Mouse (Mus musculus) lung, adult 2 months (tissue): ENCODE data around the gene Nox1. TPM values are rescaled to one million over a fixed set of nuclear protein-coding genes. Genes with fewer than 3 reads are reported as not detected.

ENCODE experiments used
- DNase-seq: peaks from one replicate; pipeline ENCODE4 v3.0.0; 2022
- H3K4me1 ChIP-seq: fragments of 200-500 bp; 2 replicates; pipeline ENCODE4 v1.6.1; 2011; ENCODE audit warnings: low read length; ENCODE audit not compliant: control insufficient read depth, insufficient read depth
- H3K4me3 ChIP-seq: fragments of 200-500 bp; replicated peaks from 2 replicates; pipeline ENCODE3; 2011; ENCODE audit warnings: low read depth, mild to moderate bottlenecking, control low read depth, low read length; ENCODE audit errors: extremely low read depth
- CTCF ChIP-seq: fragments of 200-500 bp; IDR thresholded peaks from 2 replicates; pipeline ENCODE4 v1.5.1; 2011; ENCODE audit warnings: mild to moderate bottlenecking, low read length, control low read depth; ENCODE audit not compliant: insufficient read depth
- POLR2A ChIP-seq: fragments of 200-500 bp; IDR thresholded peaks from 2 replicates; pipeline ENCODE4 v1.6.1; 2011; ENCODE audit warnings: low read depth, mild to moderate bottlenecking, control low read depth, low read length, borderline replicate concordance; ENCODE audit errors: extremely low read depth
- WGBS: fragments of 180-500 bp; shearing (Covaris S2); methylation state at CpG from one replicate; pipeline ENCODE4 v1.1.7; 2018; 5-methylcytosine and 5-hydroxymethylcytosine counted together
- polyA plus RNA-seq: library from polyadenylated mRNA; depleted of rRNA; stranded (reverse); fragments of >200 nt; gene quantifications from 2 replicates; pipeline ENCODE4 v1.2.3, GENCODE M21; 2012

Nox1 gene
- polyA plus RNA-seq, 1 experiment: 0.15 TPM

DNA sequence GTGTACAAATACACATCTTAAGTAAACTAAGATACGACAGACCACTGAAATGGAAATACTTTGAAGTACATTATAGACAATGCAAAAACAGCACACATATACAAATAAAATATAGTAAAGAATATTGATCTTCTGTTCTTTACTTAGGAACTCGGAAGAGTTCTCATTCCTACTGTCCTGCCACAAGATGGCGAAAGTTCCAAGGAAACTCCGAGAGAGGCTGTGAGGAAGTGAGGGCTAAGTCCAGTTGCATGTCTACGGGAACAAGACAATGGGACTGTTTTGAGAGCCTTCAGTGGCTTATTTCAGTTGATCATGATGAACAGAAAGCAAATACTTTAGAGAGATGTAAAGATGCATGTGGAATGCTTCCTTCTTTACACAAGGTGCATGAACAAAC lies 89.5 kb downstream of the Nox1 start:
- peak; percentile 14; the same call in 1 of the 2 replicates for TF ChIP-seq CTCF
- TF ChIP-seq POLR2A: no peak
- H3K4me1 ChIP-seq: no peaks in the 10 kb centered on the region
- DNase-seq: no peak

GRCm38 (mm10) chrX:134128549-134128948 lies 93.2 kb downstream of the Nox1 start:
- Histone ChIP-seq H3K4me1 (no peaks in the 10 kb centered on the region), H3K4me3 (no peak overlapping the region)
- WGBS: 66% methylated on average over 3 of the region's 3 CpGs
- no peak for TF ChIP-seq POLR2A
- TF ChIP-seq CTCF: no peak
- no peak for DNase-seq

More for the DNA sequence above, 89.5 kb downstream of the Nox1 start:
- H3K4me3 ChIP-seq: no peak overlapping the region
- 41% methylated on average over 5 of the region's 5 CpGs for WGBS

GRCm38 (mm10) chrX:134116417-134116816 lies 105.3 kb downstream of the Nox1 start:
- DNase-seq: no peak
- no peak for TF ChIP-seq CTCF
- no peak for TF ChIP-seq POLR2A
- Histone ChIP-seq H3K4me3 (no peak overlapping the region), H3K4me1 (no peaks in the 10 kb centered on the region)
- 48% methylated on average over 3 of the region's 3 CpGs for whole genome bisulfite sequencing

GRCm38 (mm10) chrX:134111767-134112166 lies 110.0 kb downstream of the Nox1 start:
- H3K4me1 ChIP-seq: no peaks in the 10 kb centered on the region
- H3K4me3 ChIP-seq: no peak overlapping the region
- DNase-seq: no peak
- 63% methylated on average over 3 of the region's 3 CpGs for WGBS
- no peak for TF ChIP-seq CTCF
- TF ChIP-seq POLR2A: no peak

DNA sequence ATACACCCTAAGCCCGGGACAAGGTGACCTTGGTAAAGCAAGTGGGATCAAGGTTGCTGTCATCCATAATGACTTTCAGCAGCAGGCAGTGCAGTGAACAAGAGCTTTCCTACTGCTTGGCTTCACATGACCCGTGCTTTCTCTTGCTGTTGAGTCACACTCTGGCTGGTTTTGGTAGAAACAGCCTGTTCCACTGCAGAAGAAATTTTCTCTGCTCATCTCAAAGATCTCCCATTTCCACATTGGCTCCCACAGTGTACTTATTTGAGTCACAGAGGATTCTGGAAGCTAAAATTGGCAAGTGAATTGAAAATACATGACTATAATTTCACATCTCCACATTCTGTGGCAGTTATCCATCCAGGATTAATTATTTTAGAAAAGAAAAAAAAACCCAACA lies 119.1 kb downstream of the Nox1 start:
- DNase-seq: no peak
- TF ChIP-seq CTCF (no peak), POLR2A (no peak)
- 73% methylated on average over 2 of the region's 2 CpGs for WGBS
- Histone ChIP-seq H3K4me1 (no peaks in the 10 kb centered on the region), H3K4me3 (no peak overlapping the region)

DNA sequence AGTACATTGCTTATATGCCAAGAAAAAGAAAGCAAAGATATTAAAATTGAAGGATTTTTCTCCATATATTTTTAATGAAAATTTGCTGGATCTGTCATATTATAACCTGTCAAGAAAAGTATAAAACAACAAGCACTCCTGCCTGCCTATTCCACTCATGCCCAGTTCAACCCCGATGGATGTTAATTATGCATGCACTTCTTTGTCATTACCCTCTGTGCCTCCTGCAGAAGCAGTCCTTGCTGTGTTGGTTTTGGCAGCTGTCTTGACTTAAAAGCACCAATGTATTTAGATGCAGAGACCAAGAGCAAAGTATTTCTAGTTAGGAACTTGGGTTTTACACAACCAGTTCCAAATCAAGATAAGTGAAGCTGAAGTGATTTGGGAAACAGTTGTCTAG lies 136.3 kb downstream of the Nox1 start:
- no peak for DNase-seq
- Histone ChIP-seq H3K4me3 (no peak overlapping the region), H3K4me1 (no peaks in the 10 kb centered on the region)
- no peak for TF ChIP-seq POLR2A
- 67% methylated on average over 1 of the region's 1 CpGs for WGBS

DNA sequence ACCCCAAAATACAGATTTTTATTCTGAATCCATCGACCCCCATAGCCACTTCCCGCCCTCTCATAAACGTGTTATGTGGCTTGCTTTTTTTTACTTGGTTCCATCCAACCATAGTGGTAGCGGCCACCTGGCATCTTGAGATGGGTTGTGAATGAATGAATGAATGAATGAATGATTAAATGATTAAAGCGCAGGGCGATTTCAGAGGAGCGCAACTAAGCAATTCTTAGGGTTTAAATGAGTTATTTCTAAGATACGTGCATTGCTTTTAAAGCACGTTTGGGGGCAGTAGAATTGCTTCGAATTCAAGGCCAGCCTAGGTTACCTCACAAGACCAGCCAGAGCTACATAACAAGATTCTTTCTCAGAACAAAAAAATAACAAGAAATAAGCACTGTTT lies 162.0 kb downstream of the Nox1 start:
- DNase-seq: no peak
- 26% methylated on average over 10 of the region's 10 CpGs for WGBS
- Histone ChIP-seq H3K4me1 (no peaks in the 10 kb centered on the region; the same call in 1 of the 2 replicates), H3K4me3 (peak overlapping the region; percentile 68)
- no peak for TF ChIP-seq CTCF
- no peak for TF ChIP-seq POLR2A

GRCm38 (mm10) chrX:134058987-134059712 lies 162.6 kb downstream of the Nox1 start, which contains the start of gene Cstf2:
TSS of gene Cstf2 (plus strand) at chrX:134059187.
- DNase-seq: peak; percentile 91
- WGBS: 30% methylated on average over 73 of the region's 77 CpGs
- peak within 1 kb of the TSS; percentile 68 for H3K4me3 ChIP-seq
- no peaks in the 10 kb centered on the region; the same call in 1 of the 2 replicates for H3K4me1 ChIP-seq
- no peak for TF ChIP-seq POLR2A
- no peak for TF ChIP-seq CTCF

GRCm38 (mm10) chrX:134058040-134058875 lies 163.5 kb downstream of the Nox1 start:
- Histone ChIP-seq H3K4me1 (no peaks in the 10 kb centered on the region; the same call in 1 of the 2 replicates), H3K4me3 (peak overlapping the region; percentile 68)
- TF ChIP-seq POLR2A (no peak), CTCF (no peak)
- DNase-seq: peak; percentile 6
- 64% methylated on average over 14 of the region's 14 CpGs for WGBS
